Mouse (Mus musculus): ENCODE data around the gene Snrpa. TPM values are rescaled to one million over a fixed set of nuclear protein-coding genes. Genes with fewer than 3 reads are reported as not detected.

The Snrpa gene
- polyA plus RNA-seq, 1 experiment = 31.5 TPM

GRCm38 (mm10) chr7:27184964-27185363 lies 11.1 kb downstream of the Snrpa start:
- Histone ChIP-seq H3K4me3 (ENCODE audit: insufficient read depth, low read depth, low read length) (no peak overlapping the region), H3K4me1 (ENCODE audit: control insufficient read depth, insufficient read depth, insufficient read length, low read length) (peaks cover 4% of the 10 kb centered on the region; the same call in 1 of the 2 replicates), H3K27ac (replicated peaks; ENCODE audit: low read depth, low read length) (no peak overlapping the region)

- H3K4me1 ChIP-seq (ENCODE audit: control insufficient read depth, insufficient read depth, insufficient read length, low read length) = peaks cover 6% of the 10 kb centered on the region; the same call in 1 of the 2 replicates
- no peak overlapping the region for H3K27ac ChIP-seq (replicated peaks; ENCODE audit: low read depth, low read length)
- H3K4me3 ChIP-seq (ENCODE audit: insufficient read depth, low read depth, low read length) = no peak overlapping the region
Measured at GRCm38 (mm10) chr7:27182498-27182897, 13.6 kb downstream of the Snrpa start.

GRCm38 (mm10) chr7:27180837-27181695 lies 15.0 kb downstream of the Snrpa start, which contains the start of the genes Gm21983 and Mia:
Gm21983 (minus strand) TSS chr7:27181086.
Mia (minus strand) TSS chr7:27181157.
- Histone ChIP-seq H3K4me3 (ENCODE audit: insufficient read depth, low read depth, low read length) (no peak within 1 kb of the TSS), H3K4me1 (ENCODE audit: control insufficient read depth, insufficient read depth, insufficient read length, low read length) (peaks cover 6% of the 10 kb centered on the region; the same call in 1 of the 2 replicates), H3K27ac (replicated peaks; ENCODE audit: low read depth, low read length) (peak within 1 kb of the TSS; percentile 56)

GRCm38 (mm10) chr7:27180036-27180435 lies 16.0 kb downstream of the Snrpa start:
- peaks cover 6% of the 10 kb centered on the region; the same call in 1 of the 2 replicates for H3K4me1 ChIP-seq (ENCODE audit: control insufficient read depth, insufficient read depth, insufficient read length, low read length)
- peak overlapping the region; percentile 56; the same call in 1 of the 2 replicates for H3K27ac ChIP-seq (replicated peaks; ENCODE audit: low read depth, low read length)
- H3K4me3 ChIP-seq (ENCODE audit: insufficient read depth, low read depth, low read length) = no peak overlapping the region

GRCm38 (mm10) chr7:27179217-27179918 lies 16.7 kb downstream of the Snrpa start:
- H3K4me1 ChIP-seq (ENCODE audit: control insufficient read depth, insufficient read depth, insufficient read length, low read length) = peaks cover 6% of the 10 kb centered on the region; the same call in 1 of the 2 replicates
- H3K4me3 ChIP-seq (ENCODE audit: insufficient read depth, low read depth, low read length) = peak overlapping the region; percentile 52
- H3K27ac ChIP-seq (replicated peaks; ENCODE audit: low read depth, low read length) = peak overlapping the region; percentile 53

- Histone ChIP-seq H3K27ac (replicated peaks; ENCODE audit: low read depth, low read length) (peak within 1 kb of the TSS; percentile 94), H3K4me3 (ENCODE audit: insufficient read depth, low read depth, low read length) (peak within 1 kb of the TSS; percentile 85), H3K4me1 (ENCODE audit: control insufficient read depth, insufficient read depth, insufficient read length, low read length) (peaks cover 6% of the 10 kb centered on the region; the same call in 1 of the 2 replicates)
Measured at GRCm38 (mm10) chr7:27178324-27179216, 17.5 kb downstream of the Snrpa start, which contains the start of gene Rab4b. Rab4b (minus strand) TSS chr7:27178896.

GRCm38 (mm10) chr7:27177942-27178323 lies 18.1 kb downstream of the Snrpa start:
- H3K4me1 ChIP-seq (ENCODE audit: control insufficient read depth, insufficient read depth, insufficient read length, low read length) = peaks cover 6% of the 10 kb centered on the region; the same call in 1 of the 2 replicates
- H3K4me3 ChIP-seq (ENCODE audit: insufficient read depth, low read depth, low read length) = peak overlapping the region; percentile 85
- H3K27ac ChIP-seq (replicated peaks; ENCODE audit: low read depth, low read length) = peak overlapping the region; percentile 94

- Histone ChIP-seq H3K4me1 (ENCODE audit: control insufficient read depth, insufficient read depth, insufficient read length, low read length) (peaks cover 2% of the 10 kb centered on the region; the same call in 1 of the 2 replicates), H3K27ac (replicated peaks; ENCODE audit: low read depth, low read length) (no peak overlapping the region)
Measured at GRCm38 (mm10) chr7:27174896-27175295, 21.2 kb downstream of the Snrpa start.

GRCm38 (mm10) chr7:27174496-27174895 lies 21.6 kb downstream of the Snrpa start:
- H3K4me1 ChIP-seq (ENCODE audit: control insufficient read depth, insufficient read depth, insufficient read length, low read length) = peaks cover 1% of the 10 kb centered on the region; the same call in 1 of the 2 replicates
- no peak overlapping the region for H3K4me3 ChIP-seq (ENCODE audit: insufficient read depth, low read depth, low read length)
- no peak overlapping the region for H3K27ac ChIP-seq (replicated peaks; ENCODE audit: low read depth, low read length)

More at GRCm38 (mm10) chr7:27174896-27175295, 21.2 kb downstream of the Snrpa start:
- no peak overlapping the region for H3K4me3 ChIP-seq (ENCODE audit: insufficient read depth, low read depth, low read length)

- no peak overlapping the region for H3K27ac ChIP-seq (replicated peaks; ENCODE audit: low read depth, low read length)
- H3K4me3 ChIP-seq (ENCODE audit: insufficient read depth, low read depth, low read length) = no peak overlapping the region
- no peaks in the 10 kb centered on the region for H3K4me1 ChIP-seq (ENCODE audit: control insufficient read depth, insufficient read depth, insufficient read length, low read length)
Measured at GRCm38 (mm10) chr7:27170981-27171380, 25.1 kb downstream of the Snrpa start.

GRCm38 (mm10) chr7:27168371-27168770 lies 27.7 kb downstream of the Snrpa start:
- Histone ChIP-seq H3K4me1 (ENCODE audit: control insufficient read depth, insufficient read depth, insufficient read length, low read length) (peaks cover 17% of the 10 kb centered on the region), H3K4me3 (ENCODE audit: insufficient read depth, low read depth, low read length) (no peak overlapping the region), H3K27ac (replicated peaks; ENCODE audit: low read depth, low read length) (no peak overlapping the region)

- H3K27ac ChIP-seq (replicated peaks; ENCODE audit: low read depth, low read length) = peak overlapping the region; percentile 90
- H3K4me1 ChIP-seq (ENCODE audit: control insufficient read depth, insufficient read depth, insufficient read length, low read length) = peaks cover 22% of the 10 kb centered on the region
- peak overlapping the region; percentile 70 for H3K4me3 ChIP-seq (ENCODE audit: insufficient read depth, low read depth, low read length)
Measured at GRCm38 (mm10) chr7:27167475-27168094, 28.5 kb downstream of the Snrpa start.

- Histone ChIP-seq H3K4me1 (ENCODE audit: control insufficient read depth, insufficient read depth, insufficient read length, low read length) (peaks cover 22% of the 10 kb centered on the region), H3K27ac (replicated peaks; ENCODE audit: low read depth, low read length) (peak within 1 kb of the TSS; percentile 96), H3K4me3 (ENCODE audit: insufficient read depth, low read depth, low read length) (peak within 1 kb of the TSS; percentile 89)
Measured at GRCm38 (mm10) chr7:27166614-27167474, 29.2 kb downstream of the Snrpa start, which contains the start of gene Egln2. Egln2 (minus strand) TSS chr7:27166802.
